Mouse (Mus musculus) CH12.LX (cell line): ENCODE measurements around the gene Proser2. TPM values are rescaled to one million over a fixed set of nuclear protein-coding genes. Genes with fewer than 3 reads are reported as not detected.

Source experiments
- DNase-seq: peaks from one replicate; pipeline ENCODE4 v3.0.0-alpha.2; 2013; ENCODE audit errors: extremely low read depth
- H3K27ac ChIP-seq: 2 replicates; pipeline ENCODE4 v1.5.1; 2012; ENCODE audit warnings: low read depth, mild to moderate bottlenecking, control low read depth, moderate library complexity; ENCODE audit not compliant: insufficient read depth
- H3K27me3 ChIP-seq: replicated peaks from 2 replicates; pipeline ENCODE3; 2012; ENCODE audit warnings: inconsistent platforms
- H3K36me3 ChIP-seq, 2 experiments: replicated peaks in 1 of 2; 2 replicates each; pipeline versions ENCODE3 to v1.6.1; 2012; ENCODE audit warnings: inconsistent platforms in 1 of 2, low read length in 1 of 2, mild to moderate bottlenecking in 1 of 2, mixed read lengths in 1 of 2, moderate library complexity in 1 of 2; ENCODE audit not compliant: control insufficient read depth in 1 of 2, insufficient read depth in 1 of 2
- H3K4me1 ChIP-seq, 2 experiments: 2 replicates each; pipeline ENCODE4 v1.6.1; 2012; ENCODE audit warnings: inconsistent platforms in 1 of 2, moderate library complexity in 1 of 2; ENCODE audit not compliant: insufficient read depth in 2 of 2, control insufficient read depth in 1 of 2
- H3K4me2 ChIP-seq: 2 replicates; pipeline ENCODE4 v1.6.1; 2012; ENCODE audit warnings: low read depth, mild to moderate bottlenecking, control low read depth; ENCODE audit not compliant: poor library complexity, insufficient read depth, severe bottlenecking
- H3K4me3 ChIP-seq, 3 experiments: fragments of 150-350 bp in 1 of 3; sonication (generic) in 1 of 3; replicated peaks in 1 of 3; 2 replicates each; pipeline versions ENCODE3 to v1.5.1; 2011 to 2012; ENCODE audit warnings: low read depth in 2 of 3, low read length in 2 of 3, mild to moderate bottlenecking in 2 of 3, moderate library complexity in 2 of 3, control low read depth in 1 of 3, improper control_type of control experiment in 1 of 3, inconsistent platforms in 1 of 3, mixed read lengths in 1 of 3; ENCODE audit not compliant: poor library complexity in 1 of 3
- H3K79me2 ChIP-seq: replicated peaks from 2 replicates; pipeline ENCODE4 v1.6.1; 2012; ENCODE audit warnings: mild to moderate bottlenecking, moderate library complexity; ENCODE audit not compliant: control insufficient read depth, poor library complexity, insufficient read depth, severe bottlenecking; ENCODE audit errors: extremely low read depth
- H3K9ac ChIP-seq: 2 replicates; pipeline ENCODE4 v1.6.1; 2012; ENCODE audit warnings: low read depth, mild to moderate bottlenecking, control low read depth, moderate library complexity; ENCODE audit not compliant: insufficient read depth
- H3K9me3 ChIP-seq: replicated peaks from 2 replicates; pipeline ENCODE3; 2012; ENCODE audit warnings: low read length, inconsistent platforms, mixed read lengths
- CHD1 ChIP-seq: IDR thresholded peaks from 2 replicates; pipeline ENCODE4 v1.6.1; 2012; ENCODE audit warnings: low read depth, low read length, improper control_type of control experiment, inconsistent platforms
- CTCF ChIP-seq, 2 experiments: IDR thresholded peaks in 1 of 2; conservative IDR thresholded peaks in 1 of 2; 2 replicates each; pipeline ENCODE4 v1.5.1; 2011 to 2012; ENCODE audit warnings: low read depth in 2 of 2, low read length in 2 of 2, improper control_type of control experiment in 1 of 2, inconsistent platforms in 1 of 2, mild to moderate bottlenecking in 1 of 2, moderate library complexity in 1 of 2
- E2F4 ChIP-seq: IDR thresholded peaks from 2 replicates; pipeline ENCODE4 v1.6.1; 2011; ENCODE audit warnings: low read depth, low read length, improper control_type of control experiment; ENCODE audit not compliant: insufficient replicate concordance
- ETS1 ChIP-seq: conservative IDR thresholded peaks from 2 replicates; pipeline ENCODE4 v1.6.1; 2012; ENCODE audit warnings: low read depth, mild to moderate bottlenecking, inconsistent platforms, low read length, improper control_type of control experiment, moderate library complexity
- HCFC1 ChIP-seq: IDR thresholded peaks from 2 replicates; pipeline ENCODE4 v1.6.1; 2012; ENCODE audit warnings: low read depth, mild to moderate bottlenecking, inconsistent platforms, low read length, improper control_type of control experiment
- JUN ChIP-seq: IDR thresholded peaks from 2 replicates; pipeline ENCODE4 v1.6.1; 2011; ENCODE audit warnings: low read depth, mild to moderate bottlenecking, low read length, improper control_type of control experiment, moderate library complexity; ENCODE audit not compliant: insufficient read depth
- KAT2A ChIP-seq: IDR thresholded peaks from 2 replicates; pipeline ENCODE4 v1.6.1; 2012; ENCODE audit warnings: low read length, improper control_type of control experiment, inconsistent platforms; ENCODE audit not compliant: insufficient replicate concordance
- MAFK ChIP-seq: IDR thresholded peaks from 2 replicates; pipeline ENCODE4 v1.6.1; 2011; ENCODE audit warnings: low read length, improper control_type of control experiment; ENCODE audit not compliant: insufficient replicate concordance
- MYC ChIP-seq: IDR thresholded peaks from 2 replicates; pipeline ENCODE4 v1.6.1; 2011; ENCODE audit warnings: low read depth, mild to moderate bottlenecking, improper control_type of control experiment, low read length
- NRF1 ChIP-seq: IDR thresholded peaks from 2 replicates; pipeline ENCODE4 v1.6.1; 2014; ENCODE audit warnings: low read depth, mild to moderate bottlenecking, inconsistent platforms, low read length, improper control_type of control experiment, moderate library complexity
- POLR2A ChIP-seq: IDR thresholded peaks from 2 replicates; pipeline ENCODE4 v1.6.1; 2011; ENCODE audit warnings: low read depth, mild to moderate bottlenecking, improper control_type of control experiment, low read length
- RCOR1 ChIP-seq: conservative IDR thresholded peaks from 2 replicates; pipeline ENCODE4 v1.6.1; 2012; ENCODE audit warnings: low read depth, mild to moderate bottlenecking, inconsistent platforms, low read length, improper control_type of control experiment
- SMC3 ChIP-seq: IDR thresholded peaks from 2 replicates; pipeline ENCODE4 v1.6.1; 2011; ENCODE audit warnings: low read depth, low read length, improper control_type of control experiment
- USF1 ChIP-seq: IDR thresholded peaks from 2 replicates; pipeline ENCODE4 v1.6.1; 2014; ENCODE audit warnings: low read depth, mild to moderate bottlenecking, inconsistent platforms, low read length, improper control_type of control experiment
- USF2 ChIP-seq: conservative IDR thresholded peaks from 2 replicates; pipeline ENCODE4 v1.6.1; 2011; ENCODE audit warnings: low read depth, low read length, improper control_type of control experiment
- ZC3H11A ChIP-seq: IDR thresholded peaks from 2 replicates; pipeline ENCODE4 v1.6.1; 2012; ENCODE audit warnings: low read depth, mild to moderate bottlenecking, inconsistent platforms, low read length, improper control_type of control experiment
- ZKSCAN1 ChIP-seq: IDR thresholded peaks from 2 replicates; pipeline ENCODE4 v1.6.1; 2012; ENCODE audit warnings: low read depth, inconsistent platforms, low read length, improper control_type of control experiment, borderline replicate concordance
- ZMIZ1 ChIP-seq: IDR thresholded peaks from 2 replicates; pipeline ENCODE4 v1.6.1; 2012; ENCODE audit warnings: low read depth, mild to moderate bottlenecking, inconsistent platforms, low read length, improper control_type of control experiment
- dilution Hi-C: fragments of 300-500 bp; cut with MboI; formaldehyde crosslinking; loops from 2 replicates; pipeline ENCODE4 v1.14.3; 2020; ENCODE audit warnings: low sequenced_read_pairs; ENCODE audit not compliant: extremely low pct_unique_long_range_greater_than_20kb, extremely low pct_ligation_motif_present
- in situ Hi-C: fragments of 300-500 bp; cut with MboI; formaldehyde crosslinking; loops from 3 replicates; pipeline ENCODE4 v1.14.3; 2019; ENCODE audit warnings: low sequenced_read_pairs, low pct_ligation_motif_present, low pct_unique_long_range_greater_than_20kb, mixed read lengths
- polyA plus RNA-seq: library from polyadenylated mRNA; unstranded; fragments of >175 nt; gene quantifications from 2 replicates; pipeline ENCODE4 v1.2.1, GENCODE M21; 2012; ENCODE audit warnings: low read depth; ENCODE audit not compliant: insufficient read length
- total RNA-seq, 2 experiments: library from RNA; depleted of rRNA; stranded (reverse); fragments of 300-350 nt in 1 of 2; fragments of >200 nt in 1 of 2; gene quantifications; 2 replicates each; pipeline ENCODE4 v1.2.3; 2012 to 2014

Proser2 gene
- total and polyA plus RNA-seq, 3 experiments, result 0.29 to 2.1 TPM; not detected in 1

DNA sequence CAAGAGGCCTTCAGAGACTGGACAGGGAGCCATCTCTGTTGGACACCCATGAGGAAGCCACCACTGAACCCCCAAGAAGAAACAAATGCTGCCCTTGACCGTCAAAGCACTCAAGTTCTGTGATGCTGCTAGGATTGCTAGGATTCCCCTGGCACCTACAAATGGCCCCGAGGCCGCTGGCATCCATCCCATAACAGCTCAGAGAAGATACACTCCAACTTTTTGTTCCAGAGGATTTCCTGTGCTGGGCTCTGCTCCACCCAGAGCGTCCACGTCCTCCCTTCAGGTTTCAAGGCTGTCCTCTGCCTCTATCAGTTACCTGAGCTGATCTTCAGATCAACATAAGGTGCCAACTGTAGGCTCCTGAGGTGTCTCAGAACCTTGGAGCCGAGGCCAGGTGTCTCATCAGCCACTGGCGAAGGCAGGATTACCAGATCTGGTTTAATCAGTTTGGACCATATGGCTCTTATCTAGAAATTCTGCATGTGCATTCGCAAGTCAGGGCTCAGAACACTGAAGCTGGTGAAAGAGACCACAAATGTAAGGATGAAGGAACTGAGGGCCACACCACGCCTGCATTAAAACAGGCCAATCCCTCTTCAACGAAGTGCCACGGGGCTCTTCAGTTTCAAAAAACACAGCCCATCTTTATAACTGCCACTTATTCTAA, 1.7 kb downstream of the Proser2 start:
- no peaks in the 10 kb centered on the region for H3K27me3 ChIP-seq
- in situ Hi-C loops, result no loop called here
- TF ChIP-seq SMC3 (no peak), RCOR1 (no peak), ETS1 (no peak), ZKSCAN1 (no peak), ZC3H11A (no peak)
- no peaks in the 10 kb centered on the region for H3K36me3 ChIP-seq
- H3K9me3 ChIP-seq, result peaks cover 8% of the 10 kb centered on the region
- H3K4me1 ChIP-seq, result peaks cover 5 to 17% of the 10 kb centered on the region in 2 experiments; a peak in 3 of 4 replicates
- dilution Hi-C loops, result no loop called here
- no peak for DNase-seq
- no peak overlapping the region for H3K4me2 ChIP-seq
- no peaks in the 10 kb centered on the region for H3K79me2 ChIP-seq
- H3K27ac ChIP-seq, result no peak overlapping the region
- H3K4me3 ChIP-seq, result no peak overlapping the region
- H3K9ac ChIP-seq, result no peak overlapping the region

DNA sequence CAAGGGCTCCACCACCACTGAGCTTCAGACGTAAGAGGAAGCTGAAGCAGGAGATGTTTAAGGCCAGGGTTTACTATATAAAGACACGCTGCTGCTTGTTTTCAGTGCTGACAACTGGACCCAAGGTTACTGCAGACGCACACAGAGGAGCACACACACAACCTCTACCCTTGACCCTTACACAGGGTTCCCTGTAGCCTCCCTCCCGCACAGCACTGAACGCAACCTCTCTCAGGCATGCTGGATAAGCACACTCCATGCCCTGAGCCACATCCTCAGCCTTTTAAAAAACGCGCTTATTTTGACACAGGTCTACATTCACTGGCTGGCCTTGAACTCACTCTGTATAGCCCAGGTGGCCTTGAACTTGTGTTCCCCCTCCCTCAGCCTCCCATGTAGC, 7.0 kb downstream of the Proser2 start:
- TF ChIP-seq USF1 (no peak), MAFK (no peak)
- no peaks in the 10 kb centered on the region for H3K36me3 ChIP-seq
- dilution Hi-C loops, result no loop called here

DNA sequence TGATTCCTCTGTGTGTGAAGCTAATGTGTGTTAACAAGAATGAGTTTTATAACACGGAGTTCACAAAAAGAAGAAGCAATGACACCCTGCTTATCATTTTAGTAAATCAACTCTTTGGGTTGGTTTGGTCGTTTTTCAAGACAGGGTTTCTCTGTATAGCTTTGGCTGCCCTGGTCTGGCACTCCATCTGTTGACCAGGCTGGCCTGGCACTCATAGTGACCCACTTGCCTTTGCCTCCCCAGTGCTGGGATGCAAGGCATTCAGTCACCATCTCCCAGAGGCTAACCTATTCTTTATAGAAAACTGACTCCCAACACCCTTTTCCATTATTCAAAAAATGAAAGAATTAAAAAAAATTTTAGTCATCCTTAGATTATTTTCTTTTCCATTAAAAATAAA, 8.9 kb downstream of the Proser2 start:
- no peak overlapping the region for H3K9ac ChIP-seq
- H3K4me2 ChIP-seq, result no peak overlapping the region
- H3K27me3 ChIP-seq, result no peaks in the 10 kb centered on the region
- no peak overlapping the region for H3K27ac ChIP-seq
- no peaks in the 10 kb centered on the region for H3K79me2 ChIP-seq
- in situ Hi-C loops (no loop called here), dilution Hi-C loops (no loop called here)
- no peaks in the 10 kb centered on the region for H3K36me3 ChIP-seq
- no peak overlapping the region for H3K4me3 ChIP-seq
- peaks cover 0 to 6% of the 10 kb centered on the region in 2 experiments; a peak in 2 of 4 replicates for H3K4me1 ChIP-seq
- TF ChIP-seq HCFC1 (no peak), MYC (no peak), ZC3H11A (no peak), JUN (no peak), CTCF (conservative IDR thresholded peaks at IDR 0.05 in 1 of 2, IDR thresholded peaks at IDR 0.05 in 1 of 2; ENCODE audit: low read depth in 2 of 2, low read length in 2 of 2) (no peak), ZMIZ1 (no peak), NRF1 (no peak), RCOR1 (no peak), CHD1 (no peak), POLR2A (no peak), E2F4 (no peak), KAT2A (no peak), USF2 (no peak)
- DNase-seq, result no peak
- H3K9me3 ChIP-seq, result no peaks in the 10 kb centered on the region

More for the DNA sequence above, 7.0 kb downstream of the Proser2 start:
- Histone ChIP-seq H3K4me3 (no peak overlapping the region), H3K27ac (no peak overlapping the region), H3K9me3 (no peaks in the 10 kb centered on the region), H3K27me3 (no peaks in the 10 kb centered on the region), H3K4me1 (peaks cover 5 to 17% of the 10 kb centered on the region in 2 experiments; a peak in 3 of 4 replicates), H3K4me2 (no peak overlapping the region), H3K79me2 (no peaks in the 10 kb centered on the region), H3K9ac (no peak overlapping the region)
- no peak for DNase-seq
- in situ Hi-C loops, result no loop called here
